10 mouse cellular contexts compared by ENCODE assay signal in genomic region chr17:15518766-15519165, GRCm38 (mm10).
"Had no signal": no experiment of that assay in that cellular context is flagged by ENCODE, and none has a peak within 500 bp of the region (broad histone marks: within the 10 kb centered on the region; RNA-seq: fewer than 3 reads in every experiment).

No protein-coding gene starts in this region.

- DNase-seq: lung, adult 18-20 months; lung, embryonic 14.5 days; lung, postnatal 10 days; lung, postnatal 4 days; midbrain, embryonic 14.5 days; right cerebral cortex, postnatal 14 days; thymus, adult 18-20 months; thymus, postnatal 14 days; thymus, postnatal 36 days had no signal

- ATAC-seq: midbrain, embryonic 16.5 days had no signal
